Mouse (Mus musculus) megakaryocyte, adult 5-6 weeks (primary cell): ENCODE results near the gene Teddm1a. TPM values are rescaled to one million over a fixed set of nuclear protein-coding genes. Genes with fewer than 3 reads are reported as not detected.

ENCODE experiments used
- ATAC-seq: 2 replicates; pipeline ENCODE4 v1.8.0; 2016; ENCODE audit warnings: mild to moderate bottlenecking, inconsistent platforms; ENCODE audit not compliant: poor library complexity, severe bottlenecking
- total RNA-seq, 2 experiments: library from RNA; stranded (forward) in 1 of 2; stranded (reverse) in 1 of 2; fragments of 153-499, 151-499 nt in 1 of 2; fragments of 221-1000, 200-1000 nt in 1 of 2; gene quantifications; 2 replicates each; pipeline versions ENCODE4 v1.2.3 to v1.2.4; 2015 to 2017

Gene Teddm1a
- total RNA-seq, 2 experiments from 2014 or later = not detected

- ATAC-seq = no peak
These were observed 12.7 kb downstream of the Teddm1a start for GRCm38 (mm10) chr1:153904236-153904635.

- no peak for ATAC-seq
These were observed 14.3 kb downstream of the Teddm1a start for GRCm38 (mm10) chr1:153905884-153906283.

GRCm38 (mm10) chr1:153908208-153908607, 16.7 kb downstream of the Teddm1a start:
- no peak for ATAC-seq

- ATAC-seq = no peak
These were observed 17.2 kb downstream of the Teddm1a start for GRCm38 (mm10) chr1:153908741-153909140.

GRCm38 (mm10) chr1:153909213-153909962, 17.8 kb downstream of the Teddm1a start:
- no peak for ATAC-seq

GRCm38 (mm10) chr1:153909963-153910291, 18.4 kb downstream of the Teddm1a start:
- ATAC-seq = peak; percentile 19

- ATAC-seq = peak; percentile 58
These were observed 18.9 kb downstream of the Teddm1a start for GRCm38 (mm10) chr1:153910423-153910822.

- ATAC-seq = no peak
These were observed 19.8 kb downstream of the Teddm1a start for GRCm38 (mm10) chr1:153911276-153911795.

- peak; percentile 83 for ATAC-seq
These were observed 22.3 kb downstream of the Teddm1a start for GRCm38 (mm10) chr1:153913869-153914268.

- ATAC-seq = no peak
These were observed 27.1 kb downstream of the Teddm1a start for GRCm38 (mm10) chr1:153918521-153919206.

GRCm38 (mm10) chr1:153921642-153922041, 30.1 kb downstream of the Teddm1a start:
- ATAC-seq = peak; percentile 75

GRCm38 (mm10) chr1:153922571-153923021, 31.1 kb downstream of the Teddm1a start:
- ATAC-seq = no peak

GRCm38 (mm10) chr1:153924395-153925385, 33.1 kb downstream of the Teddm1a start:
- no peak for ATAC-seq

- no peak for ATAC-seq
These were observed 38.9 kb downstream of the Teddm1a start for GRCm38 (mm10) chr1:153930431-153930830.

GRCm38 (mm10) chr1:153933772-153934171, 42.2 kb downstream of the Teddm1a start:
- ATAC-seq = no peak

- ATAC-seq = peak; percentile 74
These were observed 44.4 kb downstream of the Teddm1a start for GRCm38 (mm10) chr1:153935844-153936380.

GRCm38 (mm10) chr1:153937025-153937424, 45.5 kb downstream of the Teddm1a start:
- ATAC-seq = peak; percentile 28; the same call in 1 of the 2 replicates

GRCm38 (mm10) chr1:153940986-153941385, 49.4 kb downstream of the Teddm1a start:
- ATAC-seq = no peak
